Mouse (Mus musculus) kidney, postnatal 0 days (tissue): Measurements from ENCODE around the gene Tnk1. TPM values are rescaled to one million over a fixed set of nuclear protein-coding genes. Genes with fewer than 3 reads are reported as not detected.
A peak's percentile ranks its signal among the peaks of the same experiment; 100 is the strongest.

Experiments
- ATAC-seq: fragments of 200-750 bp; cut with Nextera tagmentation; replicated peaks from 2 replicates; pipeline ENCODE4 v1.8.0; 2017; ENCODE audit warnings: low read depth, moderate number of reproducible peaks, moderate TSS enrichment, moderate library complexity; ENCODE audit not compliant: low FRiP score
- DNase-seq: peaks from one replicate; pipeline ENCODE4 v3.0.0-alpha.2; 2016; ENCODE audit warnings: low spot score
- H3K27ac ChIP-seq: fragments of 300-500 bp; sonication (generic); 2 replicates; pipeline ENCODE4 v1.5.1; 2014; ENCODE audit warnings: mild to moderate bottlenecking
- H3K27me3 ChIP-seq: fragments of 300-500 bp; sonication (generic); 2 replicates; pipeline ENCODE4 v1.6.1; 2014; ENCODE audit warnings: low read length, mixed read lengths; ENCODE audit not compliant: insufficient read depth
- H3K36me3 ChIP-seq: fragments of 300-500 bp; sonication (generic); 2 replicates; pipeline ENCODE4 v1.6.1; 2014; ENCODE audit warnings: low read length, mixed read lengths; ENCODE audit not compliant: insufficient read depth
- H3K4me1 ChIP-seq: fragments of 300-500 bp; sonication (generic); replicated peaks from 2 replicates; pipeline ENCODE4 v1.6.1; 2014; ENCODE audit warnings: antibody characterized with exemption, low read length, mixed read lengths; ENCODE audit not compliant: insufficient read depth
- H3K4me2 ChIP-seq: fragments of 300-500 bp; sonication (generic); 2 replicates; pipeline ENCODE4 v1.6.1; 2014; ENCODE audit warnings: mild to moderate bottlenecking, low read length, moderate library complexity, mixed read lengths
- H3K4me3 ChIP-seq: fragments of 300-500 bp; sonication (generic); replicated peaks from 2 replicates; pipeline ENCODE4 v1.5.1; 2014; ENCODE audit warnings: low read depth, low read length
- H3K9ac ChIP-seq: fragments of 300-500 bp; sonication (generic); 2 replicates; pipeline ENCODE4 v1.6.1; 2014; ENCODE audit warnings: low read depth, low read length
- H3K9me3 ChIP-seq: fragments of 300-500 bp; sonication (generic); replicated peaks from 2 replicates; pipeline ENCODE4 v1.6.1; 2016; ENCODE audit warnings: low read length, inconsistent platforms, mixed read lengths
- CTCF ChIP-seq: IDR thresholded peaks from 2 replicates; pipeline ENCODE4 v1.5.1; 2016; ENCODE audit warnings: antibody characterized with exemption, low read depth, mild to moderate bottlenecking, moderate library complexity
- WGBS: fragments of 180-500 bp; shearing (Covaris S2); extraction: QIAGEN DNeasy Blood & Tissue Kit; methylation state at CpG from one replicate; pipeline ENCODE4 v1.1.7; 2014; 5-methylcytosine and 5-hydroxymethylcytosine counted together
- polyA plus RNA-seq: library from polyadenylated mRNA; unstranded; fragments of >200 nt; fragmentation: Nextera tagmentation; extraction: Ambion mirVana; gene quantifications from 2 replicates; pipeline ENCODE4 v1.2.1, GENCODE M21; 2015

The Tnk1 gene
- polyA plus RNA-seq = 6.3 and 7.0 TPM in 2 replicates

DNA sequence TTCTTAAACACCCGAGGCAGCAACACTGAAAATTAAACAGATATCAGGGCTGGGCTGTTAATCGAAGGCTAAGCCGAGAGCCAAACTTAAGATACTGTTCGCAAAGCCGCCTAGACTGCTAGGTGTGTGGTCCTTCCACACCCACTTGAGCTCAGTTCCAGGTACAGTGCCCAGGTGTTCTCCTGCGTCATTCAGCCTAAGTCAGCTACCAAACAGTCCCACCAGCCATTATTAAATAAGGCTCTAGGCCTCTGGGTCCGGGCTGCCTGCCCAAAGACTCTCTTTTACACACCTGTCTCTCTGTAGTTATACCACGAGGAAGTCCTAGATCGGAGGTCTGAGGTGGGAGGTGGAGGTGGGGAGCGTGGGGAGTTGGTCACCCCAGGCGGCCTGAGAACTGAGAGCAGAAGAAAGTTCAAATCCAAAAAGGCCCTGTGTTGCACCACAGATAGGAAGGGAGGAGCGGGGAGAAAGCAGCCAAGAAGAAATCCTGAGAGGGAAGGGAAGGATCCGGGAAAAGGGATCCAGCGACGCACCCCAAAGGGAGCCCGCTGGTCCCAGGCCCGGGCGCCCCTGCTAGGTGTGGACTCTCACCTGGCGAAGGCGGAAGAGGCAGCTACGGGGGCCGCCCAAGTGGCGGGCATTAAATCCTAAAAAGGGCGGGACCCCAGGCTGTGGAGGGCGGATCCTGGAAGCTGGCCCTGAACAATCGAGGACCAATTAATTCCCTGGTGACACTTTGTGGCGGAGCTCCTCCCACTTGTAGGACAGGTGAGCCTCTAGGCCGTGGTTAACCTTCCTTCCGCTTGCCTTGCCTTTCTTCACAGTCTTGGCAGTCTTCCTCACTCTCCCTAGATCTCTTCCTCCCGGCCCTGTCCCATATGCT lies at the start of gene Tnk1:
Gene Tnk1 (minus strand): TSS at position 618 of the 886 bp plus-strand sequence.
- no peak for TF ChIP-seq CTCF
- WGBS = 19% methylated on average over 30 of the region's 30 CpGs
- Histone ChIP-seq H3K4me2 (peak within 1 kb of the TSS; percentile 52), H3K27me3 (no peaks in the 10 kb centered on the region), H3K9ac (peak within 1 kb of the TSS; percentile 55), H3K36me3 (no peaks in the 10 kb centered on the region), H3K4me1 (no peaks in the 10 kb centered on the region), H3K4me3 (peak within 1 kb of the TSS; percentile 25; the same call in 1 of the 2 replicates), H3K27ac (peak within 1 kb of the TSS; percentile 58; the same call in 1 of the 2 replicates), H3K9me3 (no peaks in the 10 kb centered on the region)
- DNase-seq (peak; percentile 50), ATAC-seq (peak; percentile 73)

DNA sequence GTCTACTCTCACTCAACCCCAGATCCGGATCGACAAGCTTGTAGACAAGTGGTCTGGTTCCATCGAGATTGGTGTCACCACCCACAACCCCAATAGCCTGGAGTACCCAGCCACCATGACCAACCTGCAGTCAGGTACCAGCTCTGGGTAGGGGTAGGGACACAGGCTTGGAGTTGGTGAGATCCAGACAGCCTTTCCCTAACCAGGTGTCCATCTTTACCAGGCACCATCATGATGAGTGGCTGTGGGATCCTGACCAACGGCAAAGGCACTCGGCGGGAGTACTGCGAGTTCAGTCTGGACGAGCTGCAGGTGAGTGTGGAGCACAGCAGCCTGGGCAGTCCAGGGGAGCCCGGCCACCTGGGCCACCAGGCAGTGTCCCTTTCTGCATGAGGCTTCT lies 45.8 kb upstream of the Tnk1 start:
- WGBS = 95% methylated on average over 9 of the region's 9 CpGs
- no peak for TF ChIP-seq CTCF
- H3K9me3 ChIP-seq = no peaks in the 10 kb centered on the region
- no peak overlapping the region for H3K4me2 ChIP-seq
- H3K36me3 ChIP-seq = peaks cover 52% of the 10 kb centered on the region
- H3K27me3 ChIP-seq = no peaks in the 10 kb centered on the region
- H3K27ac ChIP-seq = no peak overlapping the region
- ATAC-seq (no peak), DNase-seq (no peak)
- H3K4me3 ChIP-seq = no peak overlapping the region
- H3K4me1 ChIP-seq = peaks cover 17% of the 10 kb centered on the region; the same call in 1 of the 2 replicates
- no peak overlapping the region for H3K9ac ChIP-seq

DNA sequence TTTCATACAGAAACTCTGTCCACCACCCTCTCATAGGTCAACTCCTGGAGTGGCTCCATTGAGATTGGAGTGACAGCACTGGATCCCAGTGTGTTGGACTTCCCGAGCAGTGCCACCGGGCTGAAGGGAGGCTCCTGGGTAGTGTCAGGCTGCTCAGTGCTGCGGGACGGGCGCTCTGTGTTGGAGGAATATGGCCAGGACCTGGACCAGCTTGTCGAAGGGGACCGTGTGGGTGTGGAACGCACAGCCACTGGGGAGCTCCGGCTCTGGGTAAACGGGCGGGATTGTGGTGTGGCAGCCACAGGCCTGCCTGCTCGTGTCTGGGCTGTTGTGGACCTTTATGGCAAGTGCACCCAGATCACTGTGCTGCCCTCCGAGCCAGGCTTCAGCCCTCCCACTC lies 44.4 kb upstream of the Tnk1 start:
- WGBS = 82% methylated on average over 12 of the region's 13 CpGs
- TF ChIP-seq CTCF = no peak
- no peak for DNase-seq
- Histone ChIP-seq H3K9ac (peak overlapping the region; percentile 77; the same call in 1 of the 2 replicates), H3K4me1 (peaks cover 17% of the 10 kb centered on the region; the same call in 1 of the 2 replicates), H3K4me3 (peak overlapping the region; percentile 62; the same call in 1 of the 2 replicates), H3K27ac (no peak overlapping the region), H3K27me3 (no peaks in the 10 kb centered on the region), H3K9me3 (no peaks in the 10 kb centered on the region), H3K4me2 (peak overlapping the region; percentile 90), H3K36me3 (peaks cover 39% of the 10 kb centered on the region)
- no peak for ATAC-seq

DNA sequence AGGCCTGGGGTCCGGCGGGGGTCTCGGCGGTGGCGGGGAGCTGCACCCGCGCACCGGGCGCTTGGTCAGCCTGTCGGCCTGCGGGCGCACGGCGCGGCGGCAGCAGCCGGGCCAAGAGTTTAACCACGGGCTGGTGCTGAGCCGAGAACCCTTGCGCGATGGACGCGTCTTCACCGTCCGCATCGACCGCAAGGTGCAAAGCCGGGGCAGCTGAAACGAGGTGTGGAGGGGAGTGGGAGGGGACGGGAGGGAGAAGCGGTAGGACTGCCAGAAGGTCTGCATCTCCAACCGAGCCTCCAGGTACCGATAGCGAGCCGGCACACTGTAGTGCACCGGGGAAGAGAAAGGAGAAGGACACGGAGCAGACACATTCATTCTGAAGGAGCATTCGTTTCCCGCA lies 43.5 kb upstream of the Tnk1 start:
- peak overlapping the region; percentile 77 for H3K9ac ChIP-seq
- H3K4me1 ChIP-seq = peaks cover 17% of the 10 kb centered on the region; the same call in 1 of the 2 replicates
- H3K27ac ChIP-seq = peak overlapping the region; percentile 93
- peak overlapping the region; percentile 62 for H3K4me3 ChIP-seq
- peaks cover 30% of the 10 kb centered on the region for H3K36me3 ChIP-seq
- ATAC-seq (no peak), DNase-seq (no peak)
- H3K4me2 ChIP-seq = peak overlapping the region; percentile 90
- 1% methylated on average over 39 of the region's 39 CpGs for WGBS
- TF ChIP-seq CTCF = no peak
- no peaks in the 10 kb centered on the region for H3K27me3 ChIP-seq
- H3K9me3 ChIP-seq = no peaks in the 10 kb centered on the region

DNA sequence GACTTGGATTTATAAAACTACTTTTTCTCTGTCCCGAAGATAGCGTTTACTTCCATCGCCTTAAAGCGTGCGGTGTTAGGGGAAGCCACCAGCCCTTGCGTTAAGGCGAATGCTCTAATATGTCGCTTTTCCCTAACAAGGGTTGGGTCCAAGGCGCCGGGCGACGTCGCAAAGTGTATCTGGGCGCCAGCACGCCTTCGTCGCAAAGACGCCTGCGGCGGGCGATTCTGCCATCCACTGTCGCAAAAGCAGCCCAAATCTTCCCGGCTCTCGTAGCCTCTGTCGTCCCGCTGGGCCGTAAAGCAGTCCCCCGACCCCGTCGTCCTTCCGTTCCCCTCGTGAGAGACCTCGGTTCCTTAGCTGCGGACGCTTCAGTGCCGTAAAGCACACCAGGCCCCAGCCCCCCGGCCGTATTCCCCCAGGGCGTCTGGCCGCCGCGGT lies 42.9 kb upstream of the Tnk1 start:
- Histone ChIP-seq H3K4me2 (peak overlapping the region; percentile 90), H3K36me3 (peaks cover 24% of the 10 kb centered on the region), H3K4me3 (peak overlapping the region; percentile 62), H3K27me3 (no peaks in the 10 kb centered on the region), H3K27ac (peak overlapping the region; percentile 93), H3K9me3 (no peaks in the 10 kb centered on the region), H3K4me1 (peaks cover 17% of the 10 kb centered on the region; the same call in 1 of the 2 replicates), H3K9ac (peak overlapping the region; percentile 77)
- TF ChIP-seq CTCF = no peak
- peak; percentile 99 for DNase-seq
- under 1% methylated on average over 42 of the region's 42 CpGs for WGBS
- ATAC-seq = peak; percentile 83
